Mouse (Mus musculus) embryo, embryonic 11 days (tissue): ENCODE measurements around the gene Folr1.

ENCODE experiments used
- DNase-seq: peaks from one replicate; pipeline ENCODE4 v3.0.0-alpha.2; 2015

The Folr1 gene

DNA sequence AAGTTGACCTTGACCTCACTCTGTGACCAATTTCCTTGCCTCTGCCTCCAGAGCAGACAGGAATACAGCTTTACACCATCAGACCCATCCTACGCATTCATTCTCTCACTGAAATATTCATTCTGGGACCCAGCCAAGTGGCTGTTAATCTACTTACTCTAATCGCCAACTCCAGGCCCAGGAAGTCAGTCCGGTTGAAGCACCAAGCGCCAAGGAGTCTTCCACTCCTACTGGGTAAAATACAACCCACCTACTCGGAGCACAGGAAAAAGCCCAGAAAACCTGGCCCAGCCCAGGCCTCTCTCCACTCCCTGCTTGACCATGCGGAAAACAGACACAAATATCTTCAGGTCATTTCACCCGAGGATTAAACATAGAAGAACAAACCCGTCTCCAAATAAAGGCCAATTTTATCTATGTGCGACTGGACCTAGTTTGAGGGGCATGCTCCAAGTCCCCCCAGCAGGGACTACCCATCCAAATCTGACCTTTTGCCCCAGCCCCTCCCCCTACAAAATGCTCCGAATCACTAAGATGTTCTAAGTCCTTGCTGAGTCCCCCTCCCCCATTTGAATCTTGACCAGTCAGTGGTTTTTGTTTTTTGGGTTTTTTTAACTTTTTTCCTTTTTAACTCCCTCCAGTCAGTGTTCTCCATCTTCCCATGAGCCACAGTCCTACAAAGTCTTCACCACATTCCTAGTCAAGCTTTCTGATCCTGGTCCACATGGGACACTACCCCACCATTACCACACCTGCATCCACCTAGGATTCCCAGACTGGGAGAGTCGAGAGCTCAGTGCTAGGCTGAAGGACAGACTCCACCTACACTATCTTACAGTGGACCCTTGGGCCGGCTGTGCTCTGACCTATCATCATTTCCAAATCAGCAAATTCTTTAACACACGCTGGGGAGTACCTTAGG, 2.1 kb downstream of the Folr1 start:
- no peak for DNase-seq

DNA sequence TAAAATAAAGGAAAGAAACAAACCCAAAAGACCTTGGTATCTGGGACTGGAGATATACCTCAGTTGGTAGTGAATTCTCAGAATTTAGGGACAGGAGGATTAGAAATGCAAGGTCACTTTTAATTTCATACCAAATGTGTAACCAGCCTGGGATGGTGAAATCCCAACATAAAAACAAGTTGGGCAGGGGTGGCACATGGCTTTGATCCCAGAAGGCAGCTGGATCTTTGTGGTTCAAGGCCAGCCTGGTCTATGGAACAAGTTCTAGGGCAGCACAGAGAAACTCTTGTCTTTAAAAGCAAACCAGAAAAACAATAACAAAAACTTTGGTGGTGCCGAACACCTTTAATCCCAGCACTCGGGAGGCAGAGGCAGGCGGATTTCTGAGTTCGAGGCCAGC, 3.1 kb downstream of the Folr1 start:
- DNase-seq, result no peak

DNA sequence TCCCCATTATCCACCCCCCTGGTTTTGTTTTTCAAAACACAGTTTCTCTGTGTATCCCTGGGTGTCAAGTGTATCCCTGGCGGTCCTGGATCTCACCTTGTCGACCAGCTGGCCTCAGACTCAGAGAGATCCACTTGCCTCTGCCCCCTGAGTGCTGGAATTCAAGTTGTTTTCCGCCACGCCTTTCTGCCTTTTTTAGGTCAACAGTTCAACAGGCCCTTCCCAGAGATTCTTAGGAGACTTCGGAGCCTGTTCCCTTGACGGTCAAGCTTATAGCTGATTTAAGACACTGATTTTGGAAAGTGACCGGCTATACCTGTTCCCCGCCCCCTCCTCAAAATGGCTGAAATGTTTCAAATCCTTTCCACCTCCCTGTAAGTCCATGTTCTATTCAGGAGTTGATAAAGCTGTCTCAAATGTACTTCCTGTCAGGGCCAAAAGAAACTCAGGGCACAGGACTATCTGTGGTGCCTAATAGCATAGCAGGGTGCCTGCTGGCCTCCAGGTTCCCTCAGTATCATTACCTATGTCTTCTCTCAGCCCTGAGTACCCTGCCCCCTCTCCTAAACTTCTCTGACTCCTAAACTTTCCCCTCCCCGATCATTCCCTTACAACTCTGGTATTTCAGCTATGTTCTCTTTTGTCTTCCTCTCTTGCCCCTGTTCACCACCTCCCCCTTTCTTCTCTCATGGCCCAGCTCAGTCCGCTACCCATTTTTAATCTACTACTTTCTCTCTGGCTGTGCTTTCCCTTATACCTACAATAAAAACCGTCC, 3.9 kb downstream of the Folr1 start:
- DNase-seq, result no peak

DNA sequence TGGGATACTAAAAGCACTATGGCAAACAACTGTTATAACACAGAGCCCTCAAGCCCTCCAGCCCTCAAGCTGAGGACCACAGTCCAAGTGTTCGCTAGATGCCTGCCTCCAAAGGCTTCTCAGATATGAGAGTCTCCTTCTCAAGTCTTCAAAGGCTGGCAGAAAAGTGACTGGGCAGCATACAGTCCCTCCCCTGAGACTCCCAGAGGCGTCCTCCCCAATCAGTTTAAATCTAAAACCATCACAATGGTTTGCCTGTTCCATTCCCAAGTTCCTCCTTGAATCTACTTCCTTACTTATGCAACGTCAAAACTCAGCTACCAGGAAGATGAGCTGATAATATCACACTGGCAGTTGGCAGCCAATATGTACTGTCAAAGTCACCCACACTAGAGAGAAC, 7.2 kb downstream of the Folr1 start, which contains the start of gene Anapc15:
Anapc15 (plus strand) TSS at position 301 of the 400 bp plus-strand sequence.
- DNase-seq, result no peak

DNA sequence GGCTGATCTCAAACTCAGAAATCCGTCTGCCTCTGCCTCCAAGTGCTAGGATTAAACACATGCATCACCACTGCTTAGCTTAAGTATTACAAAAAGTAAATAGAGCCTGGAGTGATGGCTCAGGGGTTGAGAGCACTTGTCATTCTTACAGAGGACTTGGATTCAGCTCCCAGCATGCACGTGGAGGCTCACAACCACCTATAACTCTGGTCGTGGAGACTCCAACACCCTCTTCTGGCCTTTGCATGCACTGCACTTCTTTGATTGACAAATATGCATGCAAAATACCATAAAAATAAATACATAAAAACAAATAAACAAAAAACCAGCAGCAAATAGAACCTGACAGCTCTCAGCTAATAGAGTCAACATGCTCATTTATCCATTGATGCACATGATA, 8.3 kb downstream of the Folr1 start:
- DNase-seq, result no peak

DNA sequence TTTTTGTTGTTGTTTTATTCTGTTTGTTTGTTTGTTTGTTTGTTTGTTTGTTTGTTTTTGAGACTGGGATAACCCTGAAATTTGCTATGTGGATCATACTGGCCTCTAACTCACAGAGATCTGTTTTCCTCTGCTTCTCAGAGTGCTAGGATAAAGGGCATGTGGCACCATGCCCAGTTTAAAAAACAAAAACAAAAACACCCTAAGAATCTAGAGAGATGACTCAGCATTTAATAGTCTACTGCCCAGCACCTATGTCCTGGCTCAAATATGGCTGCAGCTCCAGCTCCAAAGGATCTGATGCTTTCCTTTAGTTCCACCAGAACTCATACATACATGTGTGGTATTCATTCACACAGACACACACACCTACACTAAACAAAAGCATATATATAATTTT, 9.6 kb downstream of the Folr1 start:
- DNase-seq, result no peak

DNA sequence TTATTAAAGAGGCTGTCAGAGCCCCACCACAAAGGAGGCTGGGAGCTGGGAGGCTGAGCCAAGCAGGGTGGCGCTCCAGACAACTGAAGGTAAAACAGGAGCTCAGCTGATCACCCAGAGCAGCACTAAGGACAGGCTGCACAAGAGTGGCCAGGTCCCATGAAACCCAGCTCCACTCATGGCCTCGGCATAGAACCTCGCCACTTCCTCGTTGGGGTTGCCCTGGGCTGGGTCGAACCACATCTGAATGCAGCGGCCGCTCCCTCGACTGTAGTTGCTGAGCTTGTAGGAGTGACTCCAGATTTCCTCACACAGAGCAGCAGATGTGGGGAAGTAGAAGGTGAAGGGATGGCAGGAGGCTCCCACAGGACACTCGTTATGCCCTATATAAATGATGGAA, 12.2 kb downstream of the Folr1 start:
- DNase-seq, result no peak

DNA sequence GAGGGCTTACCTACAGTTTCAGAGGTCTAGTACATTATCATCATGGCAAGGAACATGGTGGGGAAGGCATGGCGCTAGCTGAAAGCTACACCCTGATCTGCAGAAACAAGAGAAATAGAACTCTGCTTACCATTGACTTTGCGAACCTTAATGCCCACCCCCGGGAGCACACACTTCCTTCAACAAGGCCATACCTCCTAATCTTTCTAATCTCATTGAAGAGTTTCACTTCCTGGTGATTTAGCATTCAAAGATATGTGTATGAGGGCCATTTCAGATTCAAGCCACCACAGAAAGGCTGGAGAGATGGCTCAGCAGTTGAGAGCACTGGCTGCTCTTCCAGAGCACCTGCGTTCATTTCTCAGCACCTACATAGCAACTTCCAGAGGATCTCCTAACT, 13.5 kb downstream of the Folr1 start, which contains the start of gene Folr2:
Folr2 (minus strand) TSS at position 101 of the 400 bp plus-strand sequence.
- no peak for DNase-seq

DNA sequence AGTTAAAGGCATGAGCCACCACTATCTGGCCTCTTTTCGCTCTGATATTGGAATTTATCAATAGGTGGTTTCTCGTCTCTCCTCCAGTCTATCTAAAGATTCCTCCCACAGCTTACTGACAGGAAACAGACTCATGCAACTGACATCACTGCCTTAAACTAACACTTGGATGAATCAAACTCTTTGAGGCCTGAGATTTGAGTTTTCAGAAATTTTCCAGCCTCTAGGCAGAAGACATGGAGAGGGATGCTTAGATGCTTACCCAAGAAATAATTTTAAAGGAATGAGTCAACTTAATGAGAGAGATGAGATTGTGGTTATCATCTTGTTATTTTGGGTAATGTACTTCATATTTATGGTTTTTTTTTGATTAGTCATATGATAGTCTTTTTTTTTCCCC, 16.8 kb downstream of the Folr1 start:
- DNase-seq, result no peak

DNA sequence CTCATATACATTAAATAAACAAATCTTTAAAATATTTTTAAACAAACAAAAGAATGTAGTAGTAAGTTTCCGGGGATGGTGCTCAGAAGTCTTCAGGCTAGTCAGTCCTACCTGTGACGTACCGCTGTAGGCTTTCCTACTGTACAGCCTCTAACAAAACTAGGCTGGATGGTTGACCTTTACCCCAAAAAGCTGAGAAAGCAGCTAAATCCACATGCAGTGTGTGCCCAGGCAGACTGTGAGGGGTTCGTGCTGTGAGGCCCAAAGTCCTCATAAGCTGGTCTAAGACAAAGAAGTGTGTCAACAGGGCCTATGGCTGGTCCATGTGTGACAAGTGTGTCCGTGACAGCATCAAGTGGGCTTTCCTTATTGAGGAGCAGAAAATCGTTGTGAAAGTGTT, 17.7 kb downstream of the Folr1 start:
- DNase-seq, result no peak

DNA sequence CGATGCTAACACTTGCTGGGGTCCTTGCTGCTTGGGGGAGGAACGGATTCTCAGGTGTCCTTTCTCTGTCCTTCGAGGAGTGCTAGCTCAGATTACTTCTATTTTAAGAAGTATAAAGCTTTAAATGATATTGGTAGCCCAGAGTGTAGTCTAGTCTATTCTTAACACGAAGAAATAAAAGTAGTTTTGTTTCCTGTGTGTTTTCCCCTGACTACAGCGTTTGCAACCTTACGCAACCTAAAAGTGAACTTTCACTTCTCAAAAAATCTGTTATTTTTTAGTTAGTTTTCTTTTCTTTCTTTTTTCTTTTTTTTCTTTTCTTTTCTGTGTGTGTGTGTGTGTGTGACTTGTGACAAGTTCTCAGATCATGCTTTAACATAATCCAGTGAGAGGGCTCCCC, 18.9 kb downstream of the Folr1 start:
- DNase-seq, result no peak

DNA sequence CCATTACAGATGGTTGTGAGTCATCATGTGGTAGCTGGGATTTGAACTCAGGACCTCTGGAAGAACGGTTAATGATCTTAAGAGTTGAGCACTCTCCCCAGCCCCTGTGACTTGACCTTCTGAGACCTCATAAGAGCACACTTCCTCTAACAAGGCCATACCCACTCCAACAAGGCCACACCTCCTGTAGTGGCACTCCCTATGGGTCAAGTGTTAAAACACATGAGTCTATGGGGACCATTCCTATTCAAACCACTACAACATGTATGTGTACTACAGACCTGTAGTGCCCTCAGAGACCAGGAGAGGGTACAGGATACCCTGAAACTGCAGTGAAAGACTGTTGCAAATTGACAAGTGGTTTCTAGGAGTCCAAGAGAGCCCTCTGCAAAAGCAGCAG, 22.7 kb downstream of the Folr1 start:
- no peak for DNase-seq

DNA sequence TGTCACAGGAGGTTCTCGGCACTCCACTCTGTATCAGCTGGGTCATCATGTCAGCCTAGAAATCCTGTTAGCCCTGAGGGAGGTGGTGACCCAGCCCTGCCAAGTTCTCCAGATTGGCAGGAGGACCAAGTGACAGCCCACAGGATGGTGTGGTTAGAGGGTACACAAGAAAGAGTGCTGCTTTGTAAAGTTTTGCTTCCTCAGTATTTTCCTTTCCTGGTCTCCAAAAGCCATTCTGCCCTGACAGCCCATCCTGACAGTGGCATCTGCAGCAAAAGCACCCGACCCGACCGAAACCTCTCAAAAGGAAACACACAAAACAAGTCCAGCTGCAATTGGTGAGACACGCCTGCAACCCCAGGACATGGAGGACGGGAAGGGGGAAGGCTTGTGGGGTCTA, 26.4 kb downstream of the Folr1 start:
- no peak for DNase-seq

DNA sequence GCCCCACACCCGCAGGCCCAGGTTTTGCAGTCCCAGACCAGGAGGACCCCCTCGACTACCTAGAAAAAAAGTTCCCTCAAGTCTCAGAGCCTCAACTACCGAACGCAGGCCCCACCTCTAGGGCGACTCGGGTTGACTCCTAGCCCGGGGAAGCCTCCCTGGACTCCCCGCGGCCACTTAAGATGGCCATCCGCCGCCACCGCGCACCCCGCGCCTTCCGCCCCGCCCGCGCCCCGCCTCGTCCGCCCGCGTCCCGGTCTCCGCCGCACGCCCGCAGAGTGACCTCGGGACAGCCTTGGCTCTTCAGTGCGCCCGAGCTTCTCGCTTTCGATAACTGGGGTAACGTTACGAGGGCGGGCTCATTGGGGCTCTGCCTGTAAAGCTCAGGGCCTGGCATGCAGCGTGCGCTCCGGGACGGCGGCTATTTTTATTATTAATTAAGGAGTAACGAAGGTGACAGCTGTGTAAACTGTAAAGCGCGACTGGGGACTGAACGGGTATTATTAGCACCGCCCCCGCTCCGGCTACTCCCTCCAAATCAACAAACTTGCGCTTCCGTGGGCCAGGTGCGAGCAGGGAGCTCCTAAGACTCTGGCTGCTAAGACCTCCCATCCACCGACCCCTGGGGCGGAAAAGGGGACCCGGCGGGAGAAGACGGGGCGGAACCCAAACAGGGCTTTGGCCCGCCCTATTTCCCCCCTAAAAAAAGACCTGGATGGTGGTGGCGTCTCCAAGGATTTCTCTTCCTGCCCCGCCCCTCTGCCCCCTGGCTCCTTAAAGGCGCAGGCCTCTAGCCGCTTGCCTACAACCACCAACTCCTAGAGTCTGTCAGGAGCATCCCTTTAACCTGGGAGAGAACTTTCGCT, 32.7 kb downstream of the Folr1 start, which contains the start of gene Inppl1:
Inppl1 (minus strand) TSS at position 624 of the 866 bp plus-strand sequence.
- peak; percentile 93 for DNase-seq

DNA sequence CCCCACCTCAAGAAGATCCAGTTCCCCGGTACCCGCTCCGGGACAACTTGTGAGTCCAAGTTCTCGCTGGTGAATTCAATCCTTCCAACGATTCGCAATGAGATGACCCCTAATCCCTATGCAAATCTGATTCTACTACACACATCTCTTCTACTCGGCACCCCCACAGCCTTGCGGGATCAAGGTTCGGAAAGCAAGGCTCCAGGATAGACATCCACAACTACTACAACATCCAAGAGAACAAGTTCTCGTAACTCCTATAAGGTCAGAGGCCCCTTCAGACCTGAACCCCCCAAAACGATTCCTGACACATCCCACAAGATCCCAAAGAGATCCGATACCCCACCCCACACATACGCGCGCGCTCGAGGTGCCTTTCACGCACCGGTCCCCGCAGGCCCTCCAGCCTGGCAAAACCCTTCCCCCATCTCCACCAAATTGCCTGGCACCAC, 33.4 kb downstream of the Folr1 start:
- DNase-seq, result no peak

DNA sequence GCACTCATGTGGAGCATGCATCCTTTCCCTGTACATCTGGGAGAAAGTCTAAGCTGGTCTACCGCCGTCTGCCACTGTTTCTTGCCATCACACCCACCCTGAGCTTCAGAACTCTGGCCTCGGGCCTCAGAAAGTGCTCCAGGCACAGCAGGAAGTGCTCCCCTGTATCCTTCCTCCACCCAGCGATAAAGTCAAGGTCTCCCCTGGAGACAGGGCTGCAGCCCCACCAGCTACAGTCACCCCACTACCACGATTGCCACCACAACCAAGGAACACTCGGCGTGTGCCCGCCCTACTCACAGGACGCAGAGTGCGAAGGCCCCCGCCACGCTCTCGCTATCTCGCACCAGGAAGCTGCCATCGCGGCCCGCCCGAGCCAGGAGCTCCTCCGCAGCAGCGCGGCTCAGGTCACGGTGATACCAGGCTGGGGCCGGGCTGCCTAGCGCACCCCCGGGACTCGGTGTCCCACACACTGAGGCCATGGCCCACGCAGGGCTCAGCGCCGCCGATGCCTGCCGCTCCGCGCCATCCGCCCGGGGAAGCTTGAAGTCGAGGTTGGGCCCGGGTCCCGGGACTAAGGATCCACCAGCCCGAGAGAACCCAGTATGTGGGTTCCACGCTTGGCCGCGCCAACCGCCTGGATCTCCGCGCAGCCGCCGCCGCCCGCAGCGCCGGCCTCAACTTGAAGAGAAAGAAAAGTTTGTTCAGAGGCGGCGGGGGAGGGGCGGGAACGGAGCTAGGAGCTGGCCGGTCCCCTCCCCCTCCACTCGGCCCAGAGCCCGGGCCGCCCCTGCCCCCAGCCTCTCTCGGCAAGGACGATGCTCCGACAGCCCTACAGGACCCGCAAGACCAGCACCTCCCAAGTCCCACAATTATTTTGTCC, 34.1 kb downstream of the Folr1 start:
- DNase-seq, result peak; percentile 92

DNA sequence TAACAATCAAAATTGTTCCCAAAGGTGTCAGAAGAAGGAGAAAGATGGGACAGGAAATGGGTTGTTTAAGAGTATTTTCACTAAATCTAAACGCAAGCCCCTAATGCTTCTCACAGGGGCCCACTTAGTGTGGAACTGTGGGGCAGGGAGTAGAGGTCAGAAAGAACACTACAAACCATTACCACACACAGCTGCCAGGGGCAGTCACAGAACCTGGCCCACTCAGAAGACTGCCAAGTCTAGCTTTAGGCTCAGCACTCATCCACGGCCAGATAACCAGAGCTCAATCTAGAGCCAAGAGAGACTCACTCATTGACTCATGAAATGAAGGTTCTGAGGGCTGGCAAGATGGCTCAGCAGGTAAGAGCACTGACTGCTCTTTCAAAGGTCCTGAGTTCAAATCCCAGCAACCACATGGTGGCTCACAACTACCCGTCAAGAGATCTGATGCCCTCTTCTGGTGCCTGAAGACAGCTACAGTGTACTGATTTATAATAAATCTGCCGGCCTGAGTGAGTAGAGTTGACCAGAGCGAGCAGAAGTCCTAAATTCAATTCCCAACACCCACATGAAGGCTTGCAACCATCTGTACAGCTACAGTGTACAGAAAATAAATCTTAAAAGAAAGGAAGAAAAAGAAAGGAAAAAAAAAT, 35.0 kb downstream of the Folr1 start:
- DNase-seq, result no peak

DNA sequence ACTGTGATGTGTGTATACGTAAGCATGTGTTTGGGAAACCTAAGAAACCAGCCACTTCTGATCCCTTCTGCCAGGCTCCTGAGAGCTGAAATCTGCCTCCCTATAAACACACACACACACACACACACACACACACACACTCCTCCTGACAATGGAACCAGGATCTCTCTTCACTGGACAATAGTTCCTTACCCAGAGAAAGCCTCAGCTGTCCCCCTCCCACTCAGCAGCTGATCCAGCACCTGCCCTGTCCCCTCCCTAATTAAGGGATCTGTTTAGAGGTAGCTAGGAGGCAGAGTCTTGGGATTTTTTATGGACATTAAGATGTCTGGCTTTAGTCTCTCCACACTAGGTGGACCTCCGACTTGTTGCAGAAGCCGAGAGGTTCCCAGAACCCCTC, 35.7 kb downstream of the Folr1 start:
- DNase-seq, result no peak

DNA sequence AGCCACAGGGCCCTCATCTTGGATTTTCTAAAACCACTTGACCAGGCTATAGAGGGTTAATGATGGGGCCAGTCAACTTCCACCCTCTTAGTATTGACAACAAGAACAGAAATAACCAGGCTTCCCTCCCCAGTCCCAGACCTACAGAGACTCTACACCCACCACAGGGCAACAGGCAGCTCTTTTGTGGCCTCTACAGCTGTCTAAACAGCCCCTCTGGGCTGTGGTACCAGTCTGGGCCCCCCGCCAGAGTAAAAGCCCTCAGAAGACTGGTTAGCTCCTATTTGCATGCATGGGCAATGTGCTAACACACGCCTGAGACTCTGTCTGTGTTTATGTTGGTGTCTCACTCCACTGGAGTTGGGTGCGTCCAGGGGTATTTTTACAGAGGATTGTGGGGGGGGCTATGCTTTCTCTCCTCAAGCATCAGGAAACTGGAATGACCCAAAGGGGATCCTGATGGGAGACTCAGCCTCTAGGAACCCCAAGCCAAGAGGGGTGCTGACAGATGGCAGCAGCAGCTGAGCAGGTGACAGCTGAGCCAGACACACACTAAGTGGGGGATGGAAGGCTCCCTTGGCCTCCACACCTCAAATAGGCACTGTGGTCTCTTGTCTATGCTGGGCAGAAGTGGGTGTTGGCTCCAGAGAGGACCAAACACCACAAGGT, 36.5 kb downstream of the Folr1 start:
- DNase-seq, result no peak

DNA sequence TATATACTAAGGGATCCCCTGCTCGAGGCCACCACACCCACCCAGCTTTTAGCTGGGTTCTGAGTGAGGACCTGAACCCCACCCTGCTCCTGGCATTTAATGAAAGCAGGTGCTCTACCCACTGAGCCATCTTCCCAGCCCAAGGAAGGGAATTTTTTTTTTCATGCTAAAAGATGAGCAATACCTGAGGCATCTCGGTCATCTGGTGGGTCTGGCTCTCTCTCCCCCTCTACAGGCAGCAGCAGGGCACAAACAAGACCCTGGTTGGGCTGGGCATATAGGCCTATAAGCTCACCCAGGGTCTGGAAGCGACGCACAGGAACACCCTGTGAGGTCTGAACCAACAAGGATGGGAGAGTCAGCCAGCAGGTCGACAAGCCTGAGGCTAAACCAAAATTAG, 37.2 kb downstream of the Folr1 start:
- no peak for DNase-seq

DNA sequence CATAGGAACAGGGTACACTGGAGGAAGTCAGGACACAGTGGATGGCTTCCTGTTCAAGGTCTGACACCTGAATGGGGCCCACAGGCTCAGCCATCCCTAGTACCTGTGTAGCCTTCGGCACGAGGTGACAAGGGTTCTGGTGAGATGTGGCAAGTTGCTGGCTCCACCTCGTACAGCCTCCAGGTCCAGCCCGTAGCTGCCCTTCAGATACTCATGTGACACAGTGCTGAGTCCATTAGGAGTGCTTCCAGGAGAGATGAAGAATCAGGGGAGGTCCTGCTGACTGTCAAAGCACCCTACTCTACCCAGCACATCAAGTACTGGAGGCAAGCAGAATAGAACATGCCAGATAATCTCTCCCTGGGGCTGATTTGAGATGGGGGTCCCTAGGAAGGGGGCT, 38.2 kb downstream of the Folr1 start:
- no peak for DNase-seq
